Mouse (Mus musculus) stomach, embryonic 16.5 days (tissue): ENCODE data around the gene Tob1. TPM values are rescaled to one million over a fixed set of nuclear protein-coding genes. Genes with fewer than 3 reads are reported as not detected.

Source experiments
- ATAC-seq: fragments of 200-750 bp; cut with Nextera tagmentation; 2 replicates; pipeline ENCODE4 v1.8.0; 2017; ENCODE audit warnings: moderate number of reproducible peaks, moderate TSS enrichment; ENCODE audit not compliant: insufficient read depth, low FRiP score
- H3K27ac ChIP-seq: fragments of 300-500 bp; sonication (generic); 2 replicates; pipeline ENCODE4 v1.5.1; 2014; ENCODE audit warnings: low read length
- H3K27me3 ChIP-seq: fragments of 300-500 bp; sonication (generic); 2 replicates; pipeline ENCODE4 v1.6.1; 2014; ENCODE audit warnings: low read length, control low read depth, mixed read lengths; ENCODE audit not compliant: control insufficient read depth, insufficient read depth
- H3K36me3 ChIP-seq: fragments of 300-500 bp; sonication (generic); 2 replicates; pipeline ENCODE4 v1.6.1; 2014; ENCODE audit warnings: low read length; ENCODE audit not compliant: control insufficient read depth, insufficient read depth
- H3K4me1 ChIP-seq: fragments of 300-500 bp; sonication (generic); 2 replicates; pipeline ENCODE4 v1.6.1; 2014; ENCODE audit warnings: low read length, control low read depth, mixed read lengths; ENCODE audit not compliant: control insufficient read depth, insufficient read depth
- H3K4me2 ChIP-seq: fragments of 300-500 bp; sonication (generic); 2 replicates; pipeline ENCODE4 v1.6.1; 2014; ENCODE audit warnings: low read depth, low read length, mixed read lengths
- H3K4me3 ChIP-seq: fragments of 300-500 bp; sonication (generic); replicated peaks from 2 replicates; pipeline ENCODE4 v1.5.1; 2014; ENCODE audit warnings: mild to moderate bottlenecking, low read length
- H3K9ac ChIP-seq: fragments of 300-500 bp; sonication (generic); 2 replicates; pipeline ENCODE4 v1.6.1; 2014; ENCODE audit warnings: low read length
- H3K9me3 ChIP-seq: fragments of 300-500 bp; sonication (generic); replicated peaks from 2 replicates; pipeline ENCODE4 v1.6.1; 2016; ENCODE audit warnings: low read length, control low read depth; ENCODE audit not compliant: control insufficient read depth
- WGBS: fragments of 180-500 bp; shearing (Covaris S2); extraction: QIAGEN DNeasy Blood & Tissue Kit; methylation state at CpG from one replicate; pipeline ENCODE4 v1.1.7; 2014; 5-methylcytosine and 5-hydroxymethylcytosine counted together
- polyA plus RNA-seq: library from polyadenylated mRNA; unstranded; fragments of >200 nt; fragmentation: Nextera tagmentation; extraction: Ambion mirVana; gene quantifications from 2 replicates; pipeline ENCODE4 v1.2.1, GENCODE M21; 2015

Tob1 gene
- polyA plus RNA-seq, 1 experiment from 2014 or later, result 42.3 TPM

GRCm38 (mm10) chr11:94231821-94232552 is 20.7 kb downstream of the Tob1 start:
- WGBS, result 56% methylated on average over 19 of the region's 19 CpGs
- no peaks in the 10 kb centered on the region for H3K36me3 ChIP-seq
- no peak for ATAC-seq

GRCm38 (mm10) chr11:94233405-94233804 is 22.2 kb downstream of the Tob1 start:
- no peak for ATAC-seq
- WGBS, result 75% methylated on average over 6 of the region's 6 CpGs
- peaks cover 10% of the 10 kb centered on the region for H3K4me1 ChIP-seq

More at GRCm38 (mm10) chr11:94231821-94232552, 20.7 kb downstream of the Tob1 start:
- no peak overlapping the region for H3K9ac ChIP-seq
- no peak overlapping the region for H3K4me3 ChIP-seq
- no peak overlapping the region for H3K4me2 ChIP-seq
- no peaks in the 10 kb centered on the region for H3K9me3 ChIP-seq
- no peaks in the 10 kb centered on the region for H3K27me3 ChIP-seq
- peaks cover 17% of the 10 kb centered on the region for H3K4me1 ChIP-seq
- no peak overlapping the region for H3K27ac ChIP-seq

GRCm38 (mm10) chr11:94234380-94234779 is 23.1 kb downstream of the Tob1 start:
- Histone ChIP-seq H3K4me3 (no peak overlapping the region), H3K9me3 (no peaks in the 10 kb centered on the region), H3K36me3 (no peaks in the 10 kb centered on the region), H3K27ac (no peak overlapping the region), H3K4me2 (no peak overlapping the region), H3K27me3 (no peaks in the 10 kb centered on the region), H3K9ac (no peak overlapping the region), H3K4me1 (peaks cover 8% of the 10 kb centered on the region)
- WGBS, result 85% methylated on average over 12 of the region's 12 CpGs
- ATAC-seq, result no peak

More at GRCm38 (mm10) chr11:94233405-94233804, 22.2 kb downstream of the Tob1 start:
- no peak overlapping the region for H3K4me2 ChIP-seq
- no peak overlapping the region for H3K9ac ChIP-seq
- no peak overlapping the region for H3K4me3 ChIP-seq
- H3K27me3 ChIP-seq, result no peaks in the 10 kb centered on the region
- no peak overlapping the region for H3K27ac ChIP-seq
- no peaks in the 10 kb centered on the region for H3K36me3 ChIP-seq
- H3K9me3 ChIP-seq, result no peaks in the 10 kb centered on the region

- H3K4me1 ChIP-seq, result peaks cover 9% of the 10 kb centered on the region
- no peaks in the 10 kb centered on the region for H3K36me3 ChIP-seq
- 88% methylated on average over 8 of the region's 8 CpGs for WGBS
- H3K4me3 ChIP-seq, result no peak overlapping the region
- no peaks in the 10 kb centered on the region for H3K27me3 ChIP-seq
- ATAC-seq, result no peak
- no peaks in the 10 kb centered on the region for H3K9me3 ChIP-seq
- H3K9ac ChIP-seq, result no peak overlapping the region
- no peak overlapping the region for H3K27ac ChIP-seq
- no peak overlapping the region for H3K4me2 ChIP-seq
Measured at GRCm38 (mm10) chr11:94234857-94235256, 23.6 kb downstream of the Tob1 start.

DNA sequence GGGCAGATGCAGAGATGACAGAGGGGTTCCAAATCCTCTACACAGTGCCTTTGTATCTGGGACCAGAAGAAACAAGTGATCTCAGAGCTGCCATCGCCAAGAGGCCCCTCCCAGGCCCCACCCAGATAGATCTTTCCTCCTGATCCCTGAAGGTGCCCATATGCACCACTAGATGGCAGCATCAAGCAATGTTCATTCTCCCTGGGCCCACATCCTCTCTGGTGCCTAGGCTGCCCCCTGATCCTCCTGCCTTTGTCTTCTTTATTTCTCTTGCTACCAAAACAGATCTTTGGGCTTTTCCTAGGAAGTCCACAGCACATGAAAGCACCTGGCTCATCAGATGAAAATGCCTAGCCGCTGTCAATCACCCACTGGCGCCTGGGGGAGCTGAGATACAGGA is 24.8 kb downstream of the Tob1 start:
- Histone ChIP-seq H3K27me3 (no peaks in the 10 kb centered on the region), H3K36me3 (no peaks in the 10 kb centered on the region), H3K9me3 (no peaks in the 10 kb centered on the region), H3K4me3 (no peak overlapping the region), H3K27ac (no peak overlapping the region), H3K9ac (peak overlapping the region; percentile 12), H3K4me1 (peaks cover 11% of the 10 kb centered on the region), H3K4me2 (no peak overlapping the region; the same call in 1 of the 2 replicates)
- WGBS, result 27% methylated on average over 3 of the region's 3 CpGs
- ATAC-seq, result peak; percentile 87

DNA sequence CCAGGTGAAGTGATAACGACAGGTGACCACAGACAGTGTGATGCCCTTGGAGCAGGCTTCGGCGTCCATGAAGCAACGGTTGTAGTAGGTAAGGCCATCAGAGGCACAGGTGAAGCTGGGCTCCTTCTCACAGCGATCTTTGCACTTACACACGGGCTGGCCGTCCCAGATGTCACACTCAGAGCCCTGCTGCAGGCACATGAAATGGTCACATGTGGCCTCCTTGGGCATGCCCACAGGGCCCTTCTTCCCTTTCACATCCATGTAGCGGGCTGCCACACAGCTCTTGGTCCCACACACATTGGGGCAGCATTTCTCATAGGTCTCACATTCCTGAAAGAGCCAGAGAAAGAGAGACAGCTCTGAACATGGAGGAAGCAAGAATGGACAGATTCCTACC is 27.5 kb downstream of the Tob1 start:
- H3K4me2 ChIP-seq, result no peak overlapping the region
- ATAC-seq, result no peak
- WGBS, result 89% methylated on average over 8 of the region's 8 CpGs
- peaks cover 20% of the 10 kb centered on the region for H3K4me1 ChIP-seq
- H3K9ac ChIP-seq, result no peak overlapping the region
- H3K9me3 ChIP-seq, result no peaks in the 10 kb centered on the region
- H3K27ac ChIP-seq, result no peak overlapping the region
- H3K27me3 ChIP-seq, result no peaks in the 10 kb centered on the region
- H3K36me3 ChIP-seq, result no peaks in the 10 kb centered on the region
- no peak overlapping the region for H3K4me3 ChIP-seq

DNA sequence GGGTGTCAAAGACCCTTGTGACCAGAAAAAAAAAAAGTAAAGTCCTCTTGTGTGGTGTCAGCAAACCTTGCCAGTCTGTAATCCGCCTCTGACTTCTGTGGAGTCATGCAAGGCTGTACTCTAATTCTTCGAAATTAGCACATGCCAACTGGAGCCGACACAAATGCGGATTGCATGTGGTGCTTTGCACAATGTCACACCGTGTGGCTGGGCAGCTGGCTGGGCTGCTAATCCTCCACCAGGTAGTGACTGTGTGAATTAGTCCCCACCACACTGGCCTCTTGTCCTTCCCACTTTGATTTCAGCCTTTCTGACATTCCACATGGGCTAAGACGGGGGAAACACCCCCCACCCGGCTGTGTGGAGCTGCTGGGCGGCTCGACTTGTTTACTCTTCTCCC is 28.5 kb downstream of the Tob1 start:
- Histone ChIP-seq H3K27ac (no peak overlapping the region), H3K27me3 (no peaks in the 10 kb centered on the region), H3K4me2 (no peak overlapping the region), H3K4me3 (no peak overlapping the region), H3K36me3 (no peaks in the 10 kb centered on the region), H3K9me3 (no peaks in the 10 kb centered on the region), H3K9ac (peak overlapping the region; percentile 35; the same call in 1 of the 2 replicates), H3K4me1 (peaks cover 21% of the 10 kb centered on the region)
- no peak for ATAC-seq
- WGBS, result 34% methylated on average over 9 of the region's 9 CpGs

- peak overlapping the region; percentile 72 for H3K27ac ChIP-seq
- peak; percentile 59 for ATAC-seq
- H3K9ac ChIP-seq, result peak overlapping the region; percentile 69
- H3K4me1 ChIP-seq, result peaks cover 37% of the 10 kb centered on the region
- no peaks in the 10 kb centered on the region for H3K27me3 ChIP-seq
- H3K4me3 ChIP-seq, result peak overlapping the region; percentile 37
- 3% methylated on average over 29 of the region's 29 CpGs for WGBS
- H3K4me2 ChIP-seq, result peak overlapping the region; percentile 60
- H3K36me3 ChIP-seq, result no peaks in the 10 kb centered on the region
- H3K9me3 ChIP-seq, result no peaks in the 10 kb centered on the region
Measured at GRCm38 (mm10) chr11:94242760-94243421, 31.6 kb downstream of the Tob1 start.

- H3K4me2 ChIP-seq, result peak overlapping the region; percentile 60
- peak overlapping the region; percentile 72 for H3K27ac ChIP-seq
- no peaks in the 10 kb centered on the region for H3K27me3 ChIP-seq
- H3K4me3 ChIP-seq, result peak overlapping the region; percentile 37; the same call in 1 of the 2 replicates
- no peaks in the 10 kb centered on the region for H3K9me3 ChIP-seq
- WGBS, result 33% methylated on average over 15 of the region's 15 CpGs
- peak; percentile 39 for ATAC-seq
- peak overlapping the region; percentile 69 for H3K9ac ChIP-seq
- no peaks in the 10 kb centered on the region for H3K36me3 ChIP-seq
- H3K4me1 ChIP-seq, result peaks cover 37% of the 10 kb centered on the region
Measured at GRCm38 (mm10) chr11:94243422-94244180, 32.3 kb downstream of the Tob1 start.
